Mouse (Mus musculus): Measurements from ENCODE around the gene Olfr943.

Gene Olfr943

DNA sequence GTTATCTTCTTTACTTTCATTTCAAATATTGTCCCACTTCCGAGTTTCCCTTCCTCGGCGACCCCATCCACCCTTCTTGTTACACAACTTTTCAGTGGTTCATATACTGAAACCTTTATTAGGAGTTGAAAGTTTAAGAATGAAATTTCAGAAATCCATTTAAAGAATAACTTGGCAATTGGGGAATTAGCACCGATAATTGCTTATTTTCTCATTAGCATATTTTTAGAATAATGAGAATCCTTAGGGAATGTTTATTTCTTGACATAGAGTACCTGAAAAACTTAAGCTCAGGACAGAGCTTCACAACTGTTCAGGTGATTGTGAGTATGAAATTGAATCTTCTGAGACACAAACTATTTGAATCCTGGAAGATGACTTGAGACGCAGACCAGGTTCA lies at the start of gene Olfr943:
Gene Olfr943 (plus strand): TSS at position 301 of the 400 bp plus-strand sequence.
- DNase-seq, result no peak

DNA sequence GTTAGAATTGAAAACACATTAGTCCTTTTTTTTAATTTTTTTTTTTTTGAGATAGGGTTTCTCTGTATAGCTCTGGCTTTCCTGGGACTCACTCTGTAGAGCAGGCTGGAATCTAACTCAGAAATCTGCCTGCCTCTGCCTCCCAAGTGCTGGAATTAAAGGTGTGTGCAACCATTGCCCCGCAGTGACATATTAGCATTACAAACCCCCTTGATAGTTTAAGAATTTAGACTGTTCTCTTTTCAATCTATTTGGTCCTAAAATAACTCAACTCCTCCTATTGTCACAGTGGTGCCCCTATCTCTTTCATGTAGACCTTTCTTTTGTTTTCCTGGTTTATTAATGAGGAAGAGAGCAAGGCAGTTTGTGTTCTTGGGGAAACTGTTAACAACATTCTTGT lies 38.8 kb upstream of the Olfr943 start:
- DNase-seq, result no peak

DNA sequence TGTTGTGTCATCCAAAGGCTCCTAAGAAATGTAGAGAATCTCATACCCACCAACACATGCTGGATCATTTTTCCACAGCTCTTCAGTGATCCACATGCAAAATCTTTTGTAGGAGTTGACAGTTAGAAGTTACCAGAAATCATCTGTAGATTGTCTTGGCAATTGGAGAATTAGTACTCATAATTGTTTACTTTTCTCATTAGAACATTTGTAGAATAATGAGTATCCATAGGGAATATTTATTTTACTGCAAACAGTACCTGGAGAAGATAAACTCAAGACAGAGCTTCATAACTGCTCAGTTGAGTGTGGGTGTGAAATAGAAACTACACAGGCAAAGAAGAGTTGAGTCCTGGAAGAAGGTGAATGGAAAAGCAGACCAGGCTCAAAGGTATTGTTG lies 38.3 kb upstream of the Olfr943 start, which contains the start of gene Olfr27:
Gene Olfr27 (plus strand): TSS at position 301 of the 400 bp plus-strand sequence.
- DNase-seq, result no peak

DNA sequence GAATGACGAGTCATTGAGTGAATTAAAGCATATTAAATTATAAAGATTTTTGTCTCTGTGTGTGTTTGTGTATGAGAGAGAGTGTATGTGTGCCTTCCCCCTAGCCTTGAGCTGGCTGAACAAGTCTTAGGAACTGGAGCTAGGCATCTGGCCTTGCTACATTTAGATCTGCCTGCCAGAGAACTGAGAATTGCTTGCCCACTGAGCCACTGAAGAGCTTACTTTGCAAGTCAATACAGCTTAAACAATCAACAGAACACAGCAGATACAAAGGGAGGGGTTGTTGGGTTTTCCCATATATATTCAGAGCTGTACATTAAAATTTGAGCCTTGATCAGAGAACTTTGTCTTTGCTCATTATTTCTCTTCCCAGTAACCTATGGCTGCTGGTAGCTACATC lies 13.7 kb upstream of the Olfr943 start:
- DNase-seq, result no peak

DNA sequence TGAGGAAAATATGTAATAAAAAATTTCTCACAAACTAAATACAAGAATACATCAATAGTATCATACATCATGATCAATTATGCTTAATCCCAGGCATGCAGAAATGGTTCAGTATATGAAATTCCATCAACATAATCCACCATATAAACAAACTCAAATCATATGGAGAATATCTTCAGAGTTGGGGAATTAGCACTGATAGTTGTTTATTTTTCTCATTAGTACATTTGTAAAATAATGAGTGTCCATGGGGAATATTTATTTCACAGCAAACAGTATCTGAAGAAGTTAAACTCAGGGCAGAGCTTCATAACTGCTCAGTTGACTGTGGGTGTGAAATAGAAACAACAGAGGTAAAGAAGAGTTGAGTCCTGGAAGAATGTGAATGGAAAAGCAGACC lies 35.5 kb downstream of the Olfr943 start, which contains the start of gene Olfr944:
Gene Olfr944 (plus strand): TSS at position 301 of the 400 bp plus-strand sequence.
- no peak for DNase-seq
